Mouse (Mus musculus) adrenal gland, postnatal 14 days (tissue): ENCODE data around the gene Selp. TPM values are rescaled to one million over a fixed set of nuclear protein-coding genes. Genes with fewer than 3 reads are reported as not detected.

Experiments used
- DNase-seq: peaks from one replicate; pipeline ENCODE4 v3.0.0; 2021; ENCODE audit warnings: mixed read lengths
- long read RNA-seq, 2 experiments: library from polyadenylated mRNA; stranded (forward); transcript quantifications; one replicate each; pipeline ENCODE4 v2.0.0; 2021
- total RNA-seq: library from RNA; stranded (reverse); gene quantifications from 2 replicates; pipeline ENCODE4 v1.2.3, GENCODE M21; 2021

Selp gene
- 1.2 and 1.4 TPM in 2 replicates for total RNA-seq
- long read RNA-seq, experiment 1, partial matches to known transcripts, result 1 of 1 reads
- long read RNA-seq, experiment 1, other reads (novel, unspliced or antisense), result 0 of 1 reads
- long read RNA-seq, experiment 2, partial matches to known transcripts, result 0 of 1 reads
- long read RNA-seq, experiment 2, other reads (novel, unspliced or antisense), result 0 of 1 reads

DNA sequence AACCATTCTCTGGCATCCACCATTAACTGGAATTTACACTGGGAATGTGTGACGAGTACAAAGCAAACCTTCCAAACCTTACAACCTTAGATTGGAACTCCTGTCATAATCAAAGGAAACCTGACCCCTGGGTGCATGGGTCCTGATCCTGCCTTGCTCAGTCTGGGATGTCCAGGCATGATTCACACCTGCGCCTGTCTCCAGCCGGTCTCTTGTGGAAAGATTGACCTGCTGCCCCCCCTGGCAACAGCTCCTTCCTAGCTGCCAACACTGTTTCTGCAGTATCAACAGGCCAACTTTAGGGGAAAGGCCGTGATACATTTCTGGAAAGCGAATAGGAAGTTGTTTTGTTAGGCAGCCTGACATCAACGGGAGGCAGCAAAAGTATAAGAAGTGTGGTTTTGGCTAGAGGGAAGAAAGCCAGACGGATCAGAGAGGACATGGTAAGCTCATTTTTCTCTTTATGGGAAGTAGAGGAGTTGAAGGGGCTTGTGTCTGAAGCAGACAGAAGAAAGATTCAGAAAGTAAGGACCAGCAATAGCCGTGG lies at the start of gene Selp:
Gene Selp, plus strand, starts transcription at position 318 of the 547 bp plus-strand sequence.
- peak; percentile 15 for DNase-seq

GRCm38 (mm10) chr1:164069261-164069660 lies 45.8 kb upstream of the Selp start:
- DNase-seq, result no peak

DNA sequence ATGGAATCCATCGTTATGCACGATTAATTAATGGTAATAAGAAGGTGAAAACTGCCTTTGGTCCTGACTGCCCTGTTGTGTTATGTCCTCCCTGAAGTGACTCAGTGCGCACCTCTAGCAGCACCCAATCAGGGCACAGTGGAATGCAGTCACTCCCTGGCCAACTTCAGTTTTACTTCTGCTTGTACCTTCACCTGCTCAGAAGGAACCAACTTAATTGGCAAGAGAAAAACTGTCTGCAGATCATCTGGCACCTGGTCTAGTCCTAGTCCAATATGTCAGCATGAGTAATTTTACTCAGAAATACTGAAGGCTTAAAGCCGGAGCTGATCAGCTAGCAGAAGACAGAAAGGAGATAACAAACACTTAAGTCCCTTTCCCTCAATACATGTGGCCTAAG lies 44.6 kb upstream of the Selp start:
- no peak for DNase-seq

- DNase-seq, result no peak
Measured at GRCm38 (mm10) chr1:164071111-164071510, 44.0 kb upstream of the Selp start.

DNA sequence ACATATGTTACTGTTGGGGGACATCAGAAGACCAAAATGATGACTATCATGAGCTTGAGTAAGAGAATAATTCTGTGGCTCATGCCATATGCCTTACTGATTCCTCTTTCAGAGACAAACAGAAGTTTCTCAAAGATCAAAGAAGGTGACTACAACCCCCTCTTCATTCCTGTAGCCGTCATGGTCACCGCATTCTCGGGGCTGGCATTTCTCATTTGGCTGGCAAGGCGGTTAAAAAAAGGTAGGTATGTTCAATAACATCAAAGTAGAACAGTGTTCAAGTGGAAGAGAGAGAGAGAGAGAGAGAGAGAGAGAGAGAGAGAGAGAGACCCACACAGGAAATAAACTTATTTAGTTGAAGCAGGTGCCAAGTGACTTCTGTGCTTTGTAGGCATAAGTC lies 43.1 kb upstream of the Selp start:
- DNase-seq, result no peak

DNA sequence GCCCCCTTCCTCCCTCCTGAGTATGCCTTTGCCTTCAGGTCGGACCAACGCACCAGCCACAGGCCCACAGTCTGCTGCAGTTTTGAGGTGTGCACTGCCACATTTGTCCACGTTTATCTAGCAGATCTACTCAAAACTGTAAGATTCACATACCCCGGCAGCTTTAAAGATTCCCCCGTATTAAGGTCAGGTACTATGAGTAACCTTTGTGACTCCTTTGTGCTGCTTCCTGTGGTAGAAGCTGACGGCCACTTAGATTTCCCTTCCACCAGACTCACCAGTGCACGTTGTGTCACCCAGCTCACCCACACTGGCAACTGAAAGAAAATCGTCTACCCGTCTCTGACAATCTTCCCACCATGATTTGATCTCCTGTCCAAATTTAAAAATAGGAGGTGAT lies 42.0 kb upstream of the Selp start:
- no peak for DNase-seq

DNA sequence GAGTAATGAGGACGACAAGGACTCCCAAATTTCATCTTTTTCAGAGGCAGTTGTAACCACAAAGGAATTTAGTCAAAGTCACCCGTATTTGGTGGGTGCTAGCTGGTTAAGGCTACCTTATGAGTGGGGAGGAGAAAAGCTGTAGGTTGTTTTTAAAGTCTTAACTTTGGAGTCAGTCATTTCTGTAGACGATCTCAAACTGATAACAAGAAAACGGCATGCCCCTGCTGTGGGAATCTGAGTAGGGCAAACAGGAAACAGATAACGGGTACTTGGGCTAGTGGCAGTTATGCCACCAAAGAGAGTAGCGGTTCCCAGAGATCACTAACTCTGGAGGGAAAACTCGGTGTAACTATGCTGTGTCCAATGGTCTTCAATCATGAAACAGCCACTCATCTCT lies 41.3 kb upstream of the Selp start:
- no peak for DNase-seq

DNA sequence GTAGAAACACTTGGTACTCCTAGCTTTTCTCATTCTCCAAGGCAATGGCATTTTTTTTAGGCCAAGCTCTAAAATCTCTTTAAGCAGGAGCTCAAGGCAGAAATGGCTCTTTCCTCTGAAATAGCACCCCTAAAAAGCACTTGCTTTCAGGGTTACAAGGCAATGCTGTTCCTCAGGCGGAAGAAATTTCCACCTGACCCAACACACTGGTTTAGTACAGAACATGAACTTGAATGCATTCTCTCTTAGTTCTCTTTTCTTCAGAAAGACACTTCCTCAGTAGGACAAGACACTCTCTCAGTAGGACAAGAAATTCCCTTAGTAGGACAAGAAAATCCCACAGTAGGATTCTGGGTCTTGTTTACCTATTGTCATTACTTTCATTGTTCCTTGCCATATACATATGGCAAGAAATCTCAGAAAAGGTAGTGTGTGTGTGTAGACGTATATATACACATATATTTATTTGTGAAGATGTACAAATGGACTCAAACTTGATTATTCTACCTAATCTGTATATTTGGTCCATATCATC lies 40.4 kb upstream of the Selp start:
- no peak for DNase-seq

- DNase-seq, result no peak
Measured at GRCm38 (mm10) chr1:164075416-164075815, 39.6 kb upstream of the Selp start.

GRCm38 (mm10) chr1:164076441-164076840 lies 38.6 kb upstream of the Selp start:
- DNase-seq, result no peak

DNA sequence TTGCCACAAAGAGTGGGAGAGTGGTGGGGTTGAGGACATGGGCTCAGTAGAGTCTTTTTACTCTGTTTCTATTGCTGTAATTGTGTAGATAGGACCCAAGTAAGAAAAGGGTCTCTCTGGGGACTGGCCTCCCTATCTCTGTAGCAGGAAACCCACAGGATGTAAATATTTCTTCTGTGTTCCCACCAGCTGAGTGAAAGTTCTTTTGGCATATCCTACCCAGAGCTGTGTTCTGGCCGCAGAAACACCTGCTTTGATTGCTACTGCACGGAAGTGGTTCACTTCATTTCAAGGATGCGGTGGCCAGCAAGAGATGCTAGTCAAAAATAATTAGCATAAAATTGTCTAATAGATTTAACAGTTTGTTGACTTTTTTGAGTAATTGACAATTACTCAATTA lies 38.0 kb upstream of the Selp start:
- DNase-seq, result no peak

- DNase-seq, result no peak
Measured at GRCm38 (mm10) chr1:164078323-164078741, 36.7 kb upstream of the Selp start.

- DNase-seq, result no peak
Measured at GRCm38 (mm10) chr1:164079091-164079490, 36.0 kb upstream of the Selp start.

GRCm38 (mm10) chr1:164083046-164083445 lies 32.0 kb upstream of the Selp start:
- DNase-seq, result no peak

GRCm38 (mm10) chr1:164086797-164087196 lies 28.3 kb upstream of the Selp start:
- no peak for DNase-seq

GRCm38 (mm10) chr1:164087872-164088271 lies 27.2 kb upstream of the Selp start:
- DNase-seq, result no peak

DNA sequence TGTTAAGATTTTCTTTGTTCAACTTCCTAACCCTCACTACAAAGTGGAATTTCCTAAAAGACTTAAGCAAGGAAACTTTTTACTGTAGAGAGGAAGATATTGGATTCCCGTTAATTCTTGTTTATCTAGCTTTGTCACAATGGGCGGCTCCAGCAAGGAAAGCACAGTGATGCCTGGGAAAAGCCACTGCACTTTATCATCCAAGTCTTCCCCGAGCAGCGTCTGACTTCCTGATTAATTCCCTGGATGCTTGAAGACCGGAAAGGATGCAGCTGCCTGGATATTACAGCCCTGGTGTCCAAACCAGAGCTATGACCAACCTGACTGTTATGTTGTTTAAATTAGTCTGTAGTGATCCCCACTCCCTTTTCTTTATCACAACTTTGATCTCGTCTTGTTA lies 18.3 kb upstream of the Selp start:
- DNase-seq, result no peak

DNA sequence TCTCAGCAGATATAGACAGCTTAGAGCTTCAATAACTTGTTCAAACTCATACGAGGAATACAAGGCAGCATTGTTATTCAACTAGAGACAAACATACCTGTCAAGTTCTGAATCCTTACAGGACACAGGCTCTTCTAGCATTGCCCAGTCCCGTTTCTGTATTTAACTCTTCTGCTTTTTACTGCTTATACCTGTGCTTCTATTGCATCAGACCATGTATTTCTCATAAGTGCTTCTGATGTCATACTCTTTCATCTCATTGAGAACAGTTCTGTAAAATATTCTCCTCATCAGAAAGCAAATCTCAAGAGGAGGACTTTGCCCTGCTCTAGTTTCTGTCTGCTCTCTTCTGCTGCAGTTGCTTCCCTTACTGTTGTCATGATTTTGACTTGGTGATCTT lies 17.2 kb upstream of the Selp start:
- DNase-seq, result no peak

DNA sequence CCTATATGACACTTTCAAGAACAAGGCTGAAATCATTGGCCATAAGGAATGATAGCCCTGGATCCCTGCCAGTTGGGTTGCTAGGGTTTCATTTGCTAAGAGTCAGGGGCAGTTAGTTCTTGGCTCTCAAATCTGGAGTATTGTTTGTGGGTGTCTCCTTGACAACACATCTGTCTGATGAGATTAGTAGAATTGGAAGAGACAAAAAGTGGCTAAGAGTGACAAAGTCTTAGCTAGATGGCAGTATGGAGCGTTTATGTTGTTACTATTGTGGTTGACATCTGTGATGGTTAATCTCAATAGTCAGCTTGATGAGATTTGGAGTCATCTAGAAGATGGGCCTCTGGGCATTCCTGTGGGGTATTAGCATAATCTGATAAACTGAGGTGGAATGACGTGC lies 16.7 kb upstream of the Selp start:
- no peak for DNase-seq

GRCm38 (mm10) chr1:164109763-164110162 lies 5.3 kb upstream of the Selp start:
- no peak for DNase-seq

GRCm38 (mm10) chr1:164110591-164111329 lies 4.3 kb upstream of the Selp start:
- DNase-seq, result no peak

DNA sequence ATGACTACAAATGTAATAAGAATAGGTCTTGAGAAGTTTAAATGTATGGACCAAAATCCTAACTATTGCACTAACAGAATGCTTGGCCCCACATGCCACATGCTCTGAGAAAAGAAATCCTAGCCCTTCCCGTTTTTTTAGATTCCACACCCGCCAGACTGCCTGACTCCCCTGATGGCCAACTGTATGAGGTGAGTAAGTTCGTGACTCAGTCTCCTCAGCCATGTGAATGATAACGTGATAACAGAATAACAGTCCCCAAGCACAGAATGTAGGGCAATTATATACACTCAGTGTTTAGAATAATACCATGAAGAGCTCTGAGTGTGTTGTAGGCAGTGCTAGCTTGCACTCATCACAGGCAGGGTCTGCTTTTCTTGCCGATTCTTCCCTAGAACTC lies 784 bp upstream of the Selp start:
- DNase-seq, result no peak

DNA sequence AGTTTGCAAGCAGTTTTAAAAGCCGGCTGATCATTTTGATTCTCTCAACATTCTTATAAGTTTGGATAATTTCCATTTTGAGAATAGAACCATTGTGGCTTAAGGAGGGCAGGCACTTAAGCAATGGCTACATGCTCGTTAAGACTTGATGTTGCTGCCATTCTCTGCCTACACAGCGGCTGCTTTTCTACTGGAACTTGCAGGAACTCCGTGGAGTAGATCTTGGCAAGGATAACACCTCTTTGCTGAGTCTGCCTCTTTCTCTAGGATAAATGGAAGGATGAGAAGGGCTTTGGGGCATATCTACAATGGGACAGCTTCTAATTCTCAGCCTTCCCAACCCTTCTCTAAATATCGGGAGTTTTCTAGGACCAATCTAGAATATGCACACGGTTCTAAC lies 583 bp downstream of the Selp start:
- DNase-seq, result no peak

DNA sequence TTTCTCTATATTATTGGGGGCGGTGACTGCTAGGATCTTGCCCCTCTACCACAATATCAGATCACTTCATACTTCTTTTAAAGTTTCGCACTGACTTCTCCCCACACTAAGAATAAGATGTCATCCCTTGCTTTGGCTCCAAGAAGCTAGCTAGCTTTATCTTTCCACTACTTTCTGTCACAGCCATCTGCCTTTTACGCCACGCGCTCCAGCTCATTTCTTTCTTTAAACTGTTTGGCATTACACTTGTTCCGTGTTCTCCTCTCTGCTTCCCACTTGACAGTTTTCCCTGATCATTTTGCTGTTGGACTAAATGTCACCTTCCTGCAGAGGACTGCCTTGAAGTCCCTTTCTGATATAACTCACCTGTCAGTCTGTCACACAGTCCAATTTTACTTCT lies 2.8 kb downstream of the Selp start:
- no peak for DNase-seq
